Mouse (Mus musculus) liver, adult 2 months (tissue): Measurements from ENCODE around the gene Grn. TPM values are rescaled to one million over a fixed set of nuclear protein-coding genes. Genes with fewer than 3 reads are reported as not detected.

ENCODE experiments used
- DNase-seq: peaks from one replicate; pipeline ENCODE4 v3.0.0-alpha.2; 2011; ENCODE audit warnings: low read depth, low spot score; ENCODE audit errors: extremely low read depth
- H3K27ac ChIP-seq: fragments of 200-500 bp; replicated peaks from 2 replicates; pipeline ENCODE4 v1.5.1; 2012; ENCODE audit warnings: low read depth, mild to moderate bottlenecking, control low read depth, inconsistent platforms, low read length; ENCODE audit not compliant: insufficient read depth
- H3K27me3 ChIP-seq: fragments of 200-500 bp; 2 replicates; pipeline ENCODE4 v1.6.1; 2012; ENCODE audit warnings: mild to moderate bottlenecking, moderate library complexity, low read length, inconsistent platforms; ENCODE audit not compliant: control insufficient read depth, insufficient read depth
- H3K36me3 ChIP-seq: fragments of 200-500 bp; 2 replicates; pipeline ENCODE4 v1.6.1; 2012; ENCODE audit warnings: low read length, inconsistent platforms; ENCODE audit not compliant: control insufficient read depth, insufficient read depth
- H3K4me1 ChIP-seq: fragments of 200-500 bp; 2 replicates; pipeline ENCODE4 v1.6.1; 2011; ENCODE audit warnings: low read length; ENCODE audit not compliant: control insufficient read depth, insufficient read depth
- H3K4me3 ChIP-seq: fragments of 200-500 bp; 2 replicates; pipeline ENCODE4 v1.5.1; 2011; ENCODE audit warnings: low read depth, mild to moderate bottlenecking, control low read depth, low read length, moderate library complexity; ENCODE audit not compliant: insufficient read depth
- H3K79me2 ChIP-seq: fragments of 200-500 bp; 2 replicates; pipeline ENCODE4 v1.6.1; 2012; ENCODE audit warnings: inconsistent platforms, mild to moderate bottlenecking, low read length, moderate library complexity; ENCODE audit not compliant: control insufficient read depth, insufficient read depth
- H3K9ac ChIP-seq: fragments of 200-500 bp; 2 replicates; pipeline ENCODE4 v1.6.1; 2012; ENCODE audit warnings: low read depth, mild to moderate bottlenecking, control low read depth, inconsistent platforms, low read length
- CTCF ChIP-seq: fragments of 200-500 bp; IDR thresholded peaks from 2 replicates; pipeline ENCODE4 v1.5.1; 2011; ENCODE audit warnings: low read depth, low read length, control low read depth
- POLR2A ChIP-seq: fragments of 200-500 bp; IDR thresholded peaks from 2 replicates; pipeline ENCODE4 v1.6.1; 2011; ENCODE audit warnings: low read length, control low read depth; ENCODE audit not compliant: insufficient read depth; ENCODE audit errors: extremely low read depth
- WGBS: fragments of 180-500 bp; shearing (Covaris S2); methylation state at CpG from one replicate; pipeline ENCODE4 v1.1.7; 2018; 5-methylcytosine and 5-hydroxymethylcytosine counted together
- polyA plus RNA-seq: library from polyadenylated mRNA; depleted of rRNA; stranded (reverse); fragments of >200 nt; gene quantifications from 2 replicates; pipeline ENCODE4 v1.2.3, GENCODE M21; 2012
- total RNA-seq: library from RNA; depleted of rRNA; stranded (reverse); fragments of >200 nt; gene quantifications from 2 replicates; pipeline ENCODE4 v1.2.3, GENCODE M21; 2014

The Grn gene
- total and polyA plus RNA-seq, 2 experiments = 53.7 to 155 TPM

DNA sequence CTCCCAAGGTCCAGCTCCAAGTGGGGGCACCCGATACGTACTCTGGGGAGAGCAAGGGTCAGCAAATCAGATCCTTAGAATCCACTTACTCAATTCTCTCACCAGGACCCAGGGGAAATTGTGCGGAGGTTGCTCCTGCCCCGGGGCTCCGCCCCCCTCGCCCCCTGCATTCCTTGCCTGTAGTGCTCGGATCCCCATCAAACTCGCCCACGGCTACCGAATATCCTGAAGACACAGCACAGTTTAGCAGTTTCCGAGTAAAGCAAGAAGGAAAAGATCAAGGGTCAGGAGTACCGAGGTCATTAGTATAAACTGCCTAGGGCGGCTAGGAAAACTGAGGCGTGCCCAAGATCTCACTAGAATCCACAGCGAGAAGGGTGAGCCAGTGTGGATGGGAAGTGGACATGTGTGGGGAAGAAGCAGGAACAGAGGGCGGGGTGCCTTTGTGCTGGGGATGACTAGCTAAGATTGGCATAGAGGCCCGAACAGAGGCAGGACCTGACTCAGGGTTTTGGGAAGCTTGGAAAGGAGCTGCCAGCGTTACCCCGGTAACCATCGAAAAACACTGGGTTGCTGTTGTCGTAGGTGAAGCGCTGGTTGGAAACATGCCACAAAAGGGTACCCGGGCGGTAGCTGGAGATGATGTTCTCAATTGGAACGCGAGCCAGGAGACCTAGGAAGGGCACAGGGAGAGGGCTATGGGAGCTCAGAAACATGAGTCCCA lies 35.8 kb downstream of the Grn start:
- Histone ChIP-seq H3K9ac (peak overlapping the region; percentile 28), H3K36me3 (no peaks in the 10 kb centered on the region), H3K27me3 (no peaks in the 10 kb centered on the region), H3K79me2 (no peaks in the 10 kb centered on the region), H3K27ac (no peak overlapping the region; the same call in 1 of the 2 replicates), H3K4me3 (no peak overlapping the region), H3K4me1 (peaks cover 10% of the 10 kb centered on the region)
- 12% methylated on average over 26 of the region's 26 CpGs for WGBS
- TF ChIP-seq CTCF = no peak
- TF ChIP-seq POLR2A = no peak
- DNase-seq = peak; percentile 87

DNA sequence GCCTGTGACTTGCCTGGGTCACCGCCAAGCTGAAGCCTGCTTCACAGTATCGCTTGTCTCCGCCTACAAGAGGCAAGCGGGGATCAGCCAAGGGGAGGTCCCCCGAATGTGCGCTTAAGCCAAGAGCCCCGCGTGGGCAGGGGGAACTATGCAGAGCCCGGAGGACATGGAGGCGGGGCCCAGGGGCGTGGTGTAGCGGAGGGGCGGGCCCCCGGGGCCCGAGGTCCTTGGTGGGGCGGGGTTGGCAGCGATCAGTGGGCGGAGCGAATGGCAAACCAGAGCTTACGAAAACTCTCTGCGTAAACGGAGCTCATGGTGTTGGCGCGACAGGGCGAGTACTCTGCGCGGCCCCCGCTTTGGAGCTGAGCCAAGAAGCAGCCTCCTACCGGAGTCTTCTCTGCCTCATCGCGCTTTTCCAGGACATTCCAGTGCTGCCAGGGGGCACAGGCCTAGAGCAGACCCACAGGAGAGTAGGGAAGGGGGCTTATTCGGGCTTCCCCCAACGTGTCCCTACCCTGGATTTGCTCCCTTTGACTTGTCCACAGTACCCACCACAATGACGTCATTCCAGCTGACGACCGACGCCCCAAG lies 37.0 kb downstream of the Grn start:
- no peaks in the 10 kb centered on the region for H3K27me3 ChIP-seq
- H3K4me1 ChIP-seq = peaks cover 10% of the 10 kb centered on the region
- H3K27ac ChIP-seq = peak overlapping the region; percentile 24; the same call in 1 of the 2 replicates
- WGBS = under 1% methylated on average over 37 of the region's 37 CpGs
- no peak for TF ChIP-seq POLR2A
- no peak for TF ChIP-seq CTCF
- no peaks in the 10 kb centered on the region for H3K36me3 ChIP-seq
- H3K9ac ChIP-seq = peak overlapping the region; percentile 52
- H3K4me3 ChIP-seq = peak overlapping the region; percentile 29; the same call in 1 of the 2 replicates
- DNase-seq = peak; percentile 99
- no peaks in the 10 kb centered on the region for H3K79me2 ChIP-seq

DNA sequence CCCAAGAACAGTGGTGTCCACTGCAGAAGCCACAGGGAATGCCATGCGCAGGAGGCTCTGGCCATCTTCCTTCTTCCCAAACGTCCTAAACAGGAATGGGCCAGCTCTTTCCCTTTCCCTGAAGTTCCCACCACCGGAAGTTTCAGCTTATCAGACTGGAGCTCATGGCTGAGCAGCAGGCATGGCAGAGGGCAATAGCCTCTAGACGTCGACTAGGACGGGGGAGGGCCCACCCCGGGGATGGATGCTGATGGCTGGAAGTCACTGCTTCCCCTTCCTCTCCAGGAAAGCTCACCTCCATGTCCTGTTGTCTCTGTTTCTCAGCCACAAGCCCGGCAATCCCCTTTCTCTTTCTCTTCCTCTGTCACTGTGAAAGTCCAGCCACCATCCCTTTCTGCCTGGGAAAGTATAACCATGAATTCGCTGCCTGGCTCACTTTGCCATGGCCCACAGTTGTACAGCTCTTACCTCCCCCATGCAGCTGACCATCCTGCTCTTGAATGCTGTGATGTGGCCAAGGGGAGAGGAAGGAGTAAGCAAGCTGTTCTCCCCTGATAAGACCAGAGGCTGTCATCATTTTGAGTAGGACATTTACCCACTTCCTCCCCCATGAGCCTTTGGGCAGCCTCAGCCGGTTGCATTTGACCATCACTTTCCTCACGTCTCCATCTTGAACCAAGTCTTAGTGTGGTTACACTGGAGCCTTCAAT lies 39.7 kb downstream of the Grn start, which contains the start of gene Itga2b:
Itga2b (minus strand) TSS at position 475 of the 710 bp plus-strand sequence.
- Histone ChIP-seq H3K27ac (no peak within 1 kb of the TSS), H3K79me2 (no peaks in the 10 kb centered on the region), H3K4me3 (no peak within 1 kb of the TSS), H3K9ac (no peak within 1 kb of the TSS), H3K4me1 (peaks cover 10% of the 10 kb centered on the region), H3K36me3 (no peaks in the 10 kb centered on the region), H3K27me3 (no peaks in the 10 kb centered on the region)
- DNase-seq = no peak
- TF ChIP-seq POLR2A (no peak), CTCF (no peak)
- WGBS = 63% methylated on average over 11 of the region's 11 CpGs

DNA sequence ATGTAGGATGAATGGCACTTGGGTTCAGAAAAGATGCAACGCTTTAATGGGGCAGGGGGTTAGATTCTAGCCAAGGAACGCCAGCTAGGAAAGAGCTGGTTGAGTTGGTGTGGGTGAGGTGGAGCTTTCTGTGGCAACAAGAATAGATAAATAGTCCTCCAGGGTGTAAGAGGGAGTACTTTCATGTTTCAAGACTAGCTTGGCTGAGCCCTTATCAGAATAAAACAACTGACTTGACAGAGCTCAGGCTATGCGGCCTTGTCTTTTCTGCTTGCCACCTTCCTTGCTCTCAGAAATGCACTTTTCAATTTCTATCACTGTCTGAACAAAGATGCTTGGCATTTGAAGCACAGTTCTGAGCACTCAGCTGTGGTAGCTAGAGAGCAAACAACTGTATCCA lies 44.9 kb downstream of the Grn start:
- WGBS = 95% methylated on average over 3 of the region's 3 CpGs
- DNase-seq = no peak

DNA sequence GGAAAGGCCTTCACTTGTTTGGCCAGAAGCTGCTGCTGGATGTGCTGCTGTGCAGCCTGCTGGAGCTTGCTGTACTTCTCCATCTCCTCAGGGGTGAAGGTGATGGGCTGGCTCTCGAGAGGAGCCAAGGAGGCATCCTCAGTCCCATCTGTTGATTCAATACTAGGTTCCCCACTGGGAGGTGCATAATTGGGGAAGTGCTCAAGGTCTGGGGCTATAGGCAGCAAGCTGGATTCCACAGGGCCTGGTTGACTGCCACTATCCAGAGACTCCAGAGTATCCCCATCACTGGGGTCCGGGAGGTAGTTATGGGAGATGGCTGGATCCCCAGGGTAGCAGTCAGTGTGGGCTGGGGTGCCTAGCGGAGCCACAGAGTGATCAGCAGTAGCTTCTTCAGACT lies 48.6 kb downstream of the Grn start:
- DNase-seq = no peak
- TF ChIP-seq POLR2A (no peak), CTCF (no peak)
- WGBS = 94% methylated on average over 3 of the region's 3 CpGs
- H3K27me3 ChIP-seq = no peaks in the 10 kb centered on the region
- H3K79me2 ChIP-seq = no peaks in the 10 kb centered on the region
- H3K4me3 ChIP-seq = no peak overlapping the region
- H3K36me3 ChIP-seq = peaks cover 28% of the 10 kb centered on the region
- no peak overlapping the region for H3K9ac ChIP-seq
- H3K4me1 ChIP-seq = no peaks in the 10 kb centered on the region
- H3K27ac ChIP-seq = no peak overlapping the region

More for the DNA sequence above, 44.9 kb downstream of the Grn start:
- H3K79me2 ChIP-seq = no peaks in the 10 kb centered on the region
- no peak overlapping the region for H3K27ac ChIP-seq
- TF ChIP-seq POLR2A (no peak), CTCF (no peak)
- H3K4me1 ChIP-seq = no peaks in the 10 kb centered on the region
- H3K36me3 ChIP-seq = peaks cover 4% of the 10 kb centered on the region; the same call in 1 of the 2 replicates
- H3K27me3 ChIP-seq = no peaks in the 10 kb centered on the region
- H3K4me3 ChIP-seq = no peak overlapping the region
- H3K9ac ChIP-seq = no peak overlapping the region
